ENCODE assay signal across 30 mouse cellular contexts in the genomic region with DNA sequence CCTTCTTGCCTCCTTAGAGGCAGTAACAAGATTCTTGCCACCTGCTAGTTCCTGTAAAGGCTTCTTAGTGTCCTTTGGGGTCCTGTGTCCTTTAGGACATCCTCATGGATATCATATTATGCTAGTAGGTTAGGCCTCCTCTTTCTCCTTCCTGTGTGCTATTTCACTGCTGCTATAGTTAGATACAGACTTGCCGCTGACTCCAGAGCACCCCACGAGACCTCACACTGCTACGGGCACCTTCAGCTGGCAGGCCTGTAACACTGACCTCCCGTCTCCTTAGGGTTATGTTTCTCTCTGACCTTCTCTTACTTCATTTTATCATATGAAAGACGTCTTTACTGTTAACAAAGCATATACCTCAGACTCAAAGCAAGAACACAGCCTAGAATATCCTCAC. TPM values are rescaled to one million over a fixed set of nuclear protein-coding genes. Genes with fewer than 3 reads are reported as not detected.
A peak's percentile ranks its signal among the peaks of the same experiment; 100 is the strongest.
DNase-seq lines count a peak whose midpoint lies in the region; ATAC-seq and TF ChIP-seq lines count a peak whose summit lies in the region.
"Had no signal": no experiment of that assay in that cellular context is flagged by ENCODE, and none has a peak within 500 bp of the region (broad histone marks: within the 10 kb centered on the region; RNA-seq: fewer than 3 reads in every experiment).

No protein-coding gene starts in this region.

- DNase-seq in frontal cortex, adult 2 months (ENCODE audit: extremely low spot score in 1 of 2, low spot score in 1 of 2), result no peak
- DNase-seq in gastrocnemius, adult 2 months, result peak; percentile 70
- DNase-seq in gastrocnemius, postnatal 4 days (ENCODE audit: low spot score in 2 of 2), result no peak
- peak; percentile 14 for DNase-seq in gastrocnemius, postnatal 25 days
- DNase-seq in gastrocnemius, postnatal 10 days, result no peak
- DNase-seq in liver, embryonic 13.5 days, result no peak
- DNase-seq: adrenal gland, adult 2 months; adrenal gland, postnatal 10 days; adrenal gland, postnatal 25 days; B cell, adult 2 months; cerebellum, adult 11 months; cerebellum, adult 18-20 months; cerebellum, adult 8-10 months; cerebellum, adult 9-11 months; cerebellum, postnatal 14 days; cerebellum, postnatal 36 days; embryo, embryonic 11 days had no signal

- WGBS in liver, embryonic 13.5 days (ENCODE audit: insufficient replicate concordance), result 87% methylated on average over 5 of the region's 5 CpGs
- 79% methylated on average over 5 of the region's 5 CpGs for whole genome bisulfite sequencing in liver, embryonic 12.5 days (ENCODE audit: insufficient replicate concordance)

- H3K4me3 ChIP-seq in gastrocnemius, adult 2 months, result no peak overlapping the region
- no peak overlapping the region for H3K4me3 ChIP-seq in liver, embryonic 13.5 days (replicated peaks)
- H3K4me3 ChIP-seq in liver, embryonic 12.5 days, result no peak overlapping the region
- H3K4me3 ChIP-seq: embryonic facial prominence, embryonic 13.5 days; embryonic facial prominence, embryonic 15.5 days; erythroblast, embryonic 14.5 days; forebrain, embryonic 10.5 days; forebrain, embryonic 12.5 days had no signal

- no peaks in the 10 kb centered on the region for H3K27me3 ChIP-seq in liver, embryonic 13.5 days
- H3K27me3 ChIP-seq in liver, embryonic 12.5 days (replicated peaks), result no peaks in the 10 kb centered on the region
- H3K27me3 ChIP-seq: CH12.LX; embryonic facial prominence, embryonic 13.5 days; embryonic facial prominence, embryonic 15.5 days; forebrain, embryonic 12.5 days; Patski had no signal

- no peaks in the 10 kb centered on the region for H3K4me1 ChIP-seq in liver, embryonic 13.5 days (replicated peaks)
- H3K4me1 ChIP-seq in liver, embryonic 12.5 days, result no peaks in the 10 kb centered on the region; the same call in 1 of the 2 replicates
- H3K4me1 ChIP-seq: embryonic facial prominence, embryonic 13.5 days; embryonic facial prominence, embryonic 15.5 days; forebrain, embryonic 10.5 days; forebrain, embryonic 12.5 days had no signal

- H3K9ac ChIP-seq in liver, embryonic 13.5 days, result no peak overlapping the region
- no peak overlapping the region for H3K9ac ChIP-seq in liver, embryonic 12.5 days
- H3K9ac ChIP-seq: embryonic facial prominence, embryonic 13.5 days; embryonic facial prominence, embryonic 15.5 days; forebrain, embryonic 12.5 days had no signal

- H3K36me3 ChIP-seq in liver, embryonic 13.5 days, result peaks cover 80% of the 10 kb centered on the region
- H3K36me3 ChIP-seq in liver, embryonic 12.5 days, result peaks cover 89% of the 10 kb centered on the region

- H3K4me2 ChIP-seq in liver, embryonic 13.5 days, result no peak overlapping the region
- no peak overlapping the region for H3K4me2 ChIP-seq in liver, embryonic 12.5 days
- H3K4me2 ChIP-seq: embryonic facial prominence, embryonic 13.5 days; embryonic facial prominence, embryonic 15.5 days; forebrain, embryonic 12.5 days had no signal

- intact Hi-C loops in gastrocnemius, adult 2 months (cut with DNase I), result loop anchor here (5.0 kb wide), 1 partner anchor 67 kb away; no protein-coding TSS in a partner anchor

- ATAC-seq in frontal cortex, adult (ENCODE audit: low TSS enrichment), result peak; percentile 70
- no peak for ATAC-seq in liver, embryonic 13.5 days (ENCODE audit: low read depth)
- no peak for ATAC-seq in liver, embryonic 12.5 days
- ATAC-seq: activated CD4-positive, CD25-positive, alpha-beta regulatory T cell, adult 4 months; CD4-positive, CD25-positive, alpha-beta regulatory T cell, adult 4 months; forebrain, embryonic 14.5 days; Patski had no signal

- TF ChIP-seq CTCF in gastrocnemius, adult 2 months (IDR thresholded peaks at IDR 0.05), result no peak

- peak overlapping the region; percentile 81 for H3K27ac ChIP-seq in gastrocnemius, adult 2 months
- 0 out of 2 replicates have a peak overlapping the region, but pooled peaks have one; percentile 9 for H3K27ac ChIP-seq in liver, embryonic 13.5 days
- H3K27ac ChIP-seq in liver, embryonic 12.5 days, result no peak overlapping the region
- H3K27ac ChIP-seq: embryonic facial prominence, embryonic 13.5 days; embryonic facial prominence, embryonic 15.5 days; forebrain, embryonic 10.5 days; forebrain, embryonic 12.5 days had no signal

- no peaks in the 10 kb centered on the region for H3K9me3 ChIP-seq in liver, embryonic 13.5 days (replicated peaks)
- H3K9me3 ChIP-seq in liver, embryonic 12.5 days (replicated peaks), result no peaks in the 10 kb centered on the region
- H3K9me3 ChIP-seq: embryonic facial prominence, embryonic 13.5 days; embryonic facial prominence, embryonic 15.5 days; forebrain, embryonic 10.5 days; forebrain, embryonic 12.5 days; G1E had no signal

RNA-seq across cellular contexts. Expression of gene Stradb, which starts 11.3 kb away (rescaled TPM):
- 30.6 and 35.1 TPM in 2 replicates for polyA plus RNA-seq in frontal cortex, adult 2 months (2012; rRNA removed)
- 100 to 1,000 TPM; 130 to 145 TPM for total RNA-seq in gastrocnemius, adult 2 months (2021)
- total RNA-seq in gastrocnemius, postnatal 4 days (2021), result 10 to 100 TPM; 69.6 to 81.9 TPM
- 100 to 1,000 TPM; 116 to 123 TPM for total RNA-seq in gastrocnemius, postnatal 25 days (2021)
- 10 to 100 TPM; 78.8 to 86.3 TPM for total RNA-seq in gastrocnemius, postnatal 10 days (2021)
- polyA plus RNA-seq in liver, embryonic 13.5 days (2015; fragmentation: Nextera tagmentation; extraction: Ambion mirVana), result 41.0 and 44.8 TPM in 2 replicates
- 37.5 and 38.4 TPM in 2 replicates for polyA plus RNA-seq in liver, embryonic 12.5 days (2016; fragmentation: Nextera tagmentation; extraction: Ambion mirVana)

RNA-seq across cellular contexts. Expression of gene Trak2, which starts 11.4 kb away (rescaled TPM):
- 74.6 and 77.6 TPM in 2 replicates for polyA plus RNA-seq in frontal cortex, adult 2 months (2012; rRNA removed)
- 10 to 100 TPM; 72.9 to 83.5 TPM for total RNA-seq in gastrocnemius, adult 2 months (2021)
- total RNA-seq in gastrocnemius, postnatal 4 days (2021), result 10 to 100 TPM; 52.4 to 56.7 TPM
- total RNA-seq in gastrocnemius, postnatal 25 days (2021), result 10 to 100 TPM; 76.4 to 87.9 TPM
- 10 to 100 TPM; 55.0 to 57.7 TPM for total RNA-seq in gastrocnemius, postnatal 10 days (2021)
- polyA plus RNA-seq in liver, embryonic 13.5 days (2015; fragmentation: Nextera tagmentation; extraction: Ambion mirVana), result 41.5 and 58.7 TPM in 2 replicates
- 56.5 and 59.8 TPM in 2 replicates for polyA plus RNA-seq in liver, embryonic 12.5 days (2016; fragmentation: Nextera tagmentation; extraction: Ambion mirVana)

Comparison
In these comparisons a context has a peak if more than half of its experiments do, and no peak if none do; other contexts are left out.
1. DNase-seq: peak in gastrocnemius, adult 2 months (single experiment) and gastrocnemius, postnatal 25 days (single experiment); none in frontal cortex, adult 2 months (0 of 2), gastrocnemius, postnatal 4 days (0 of 2), gastrocnemius, postnatal 10 days (single experiment) and liver, embryonic 13.5 days (single experiment).